Mouse (Mus musculus): ENCODE measurements at regions not wholly inside any gene's neighbourhood (a gene's known extent, or its start where the extent isn't known, plus 50 kb on each side); places are given as distances from the start of the nearest gene placed in this dataset.
"Not testable (repeated sequence)": the region's sequence is repeated elsewhere in the genome, so short reads cannot be mapped to it uniquely, and the experiment has no call there.

GRCm38 (mm10) chr1:141066830-141067229 is 820.9 kb downstream of the Kcnt2 start:
- H3K4me3 ChIP-seq; H3K4me1 ChIP-seq (ENCODE audit: control insufficient read depth, insufficient read depth, low read length); H3K9ac ChIP-seq (ENCODE audit: low read depth, low read length); intact Hi-C loops (cut with DNase I); H3K79me2 ChIP-seq (replicated peaks; ENCODE audit: control insufficient read depth, insufficient read depth, low read length); H3K27ac ChIP-seq; DNase-seq; H3K27me3 ChIP-seq (ENCODE audit: control insufficient read depth, insufficient read depth, low read length); H3K36me3 ChIP-seq (ENCODE audit: control insufficient read depth, insufficient read depth, low read length): not testable (repeated sequence)
- 57% methylated on average over 8 of the region's 8 CpGs for WGBS

GRCm38 (mm10) chr1:141097575-141097974 is 851.6 kb downstream of the Kcnt2 start:
- H3K79me2 ChIP-seq (replicated peaks; ENCODE audit: control insufficient read depth, insufficient read depth, low read length): no peaks in the 10 kb centered on the region
- H3K27ac ChIP-seq: no peak overlapping the region
- no peaks in the 10 kb centered on the region for H3K4me1 ChIP-seq (ENCODE audit: control insufficient read depth, insufficient read depth, low read length)
- H3K27me3 ChIP-seq (ENCODE audit: control insufficient read depth, insufficient read depth, low read length): no peaks in the 10 kb centered on the region
- H3K9ac ChIP-seq (ENCODE audit: low read depth, low read length): no peak overlapping the region
- H3K4me3 ChIP-seq: no peak overlapping the region
- TF ChIP-seq EP300 (IDR thresholded peaks at IDR 0.05; ENCODE audit: insufficient read depth, low read depth, low read length): no peak
- TF ChIP-seq POLR2A (IDR thresholded peaks at IDR 0.05; ENCODE audit: insufficient read depth, low read depth, low read length): no peak
- TF ChIP-seq CTCF (IDR thresholded peaks at IDR 0.05): no peak
- intact Hi-C loops (cut with DNase I): no loop called here
- WGBS: 63% methylated on average over 1 of the region's 1 CpGs
- H3K36me3 ChIP-seq (ENCODE audit: control insufficient read depth, insufficient read depth, low read length): no peaks in the 10 kb centered on the region
- no peak for DNase-seq

DNA sequence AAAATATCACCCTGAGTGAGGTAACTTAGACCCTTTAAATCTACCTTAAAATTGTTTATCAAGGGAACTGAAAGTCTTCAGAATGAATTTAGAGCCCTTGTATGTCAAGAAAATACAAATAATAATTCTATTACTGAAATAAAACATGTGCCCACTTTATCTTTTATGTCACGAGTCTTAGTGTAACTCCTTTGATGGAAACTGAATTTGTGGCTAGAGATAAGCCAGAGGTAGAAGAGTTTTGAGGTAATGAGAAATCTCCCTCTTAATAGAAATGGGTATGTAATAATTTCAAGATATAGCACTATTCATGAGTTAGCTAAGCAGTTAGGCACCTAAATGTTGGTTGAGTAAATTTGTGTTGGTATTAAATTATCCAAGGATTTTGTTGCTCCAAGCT is 856.6 kb downstream of the Kcnt2 start:
- no peaks in the 10 kb centered on the region for H3K79me2 ChIP-seq (replicated peaks; ENCODE audit: control insufficient read depth, insufficient read depth, low read length)
- TF ChIP-seq EP300 (IDR thresholded peaks at IDR 0.05; ENCODE audit: insufficient read depth, low read depth, low read length): no peak
- TF ChIP-seq CTCF (IDR thresholded peaks at IDR 0.05): no peak
- no peak for TF ChIP-seq POLR2A (IDR thresholded peaks at IDR 0.05; ENCODE audit: insufficient read depth, low read depth, low read length)
- intact Hi-C loops (cut with DNase I): no loop called here
- WGBS: 55% methylated on average over 1 of the region's 1 CpGs
- H3K27ac ChIP-seq: no peak overlapping the region
- no peaks in the 10 kb centered on the region for H3K36me3 ChIP-seq (ENCODE audit: control insufficient read depth, insufficient read depth, low read length)
- no peak overlapping the region for H3K9ac ChIP-seq (ENCODE audit: low read depth, low read length)
- no peak overlapping the region for H3K4me3 ChIP-seq
- H3K4me1 ChIP-seq (ENCODE audit: control insufficient read depth, insufficient read depth, low read length): no peaks in the 10 kb centered on the region
- no peaks in the 10 kb centered on the region for H3K27me3 ChIP-seq (ENCODE audit: control insufficient read depth, insufficient read depth, low read length)
- DNase-seq: no peak

DNA sequence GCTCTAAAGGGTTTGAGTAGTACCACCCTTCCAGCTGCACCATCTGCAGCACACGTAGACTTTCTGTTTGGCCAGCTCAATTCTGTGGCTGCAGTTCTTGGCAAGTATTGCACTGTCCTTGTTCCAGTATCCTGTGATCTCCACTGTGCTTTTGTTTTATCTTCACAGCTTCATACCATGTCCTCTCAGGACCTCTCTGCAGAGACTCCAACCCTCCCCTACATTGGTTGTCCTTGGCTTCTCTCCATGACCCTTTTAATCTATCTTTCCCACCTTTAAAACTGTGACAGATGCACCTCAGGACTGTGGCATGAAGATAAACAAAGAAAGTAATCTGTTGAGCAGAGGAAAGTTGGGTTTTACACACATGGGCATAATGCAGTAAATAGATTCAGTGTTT is 858.1 kb downstream of the Kcnt2 start:
- peak in 1 of 2 experiments; percentile 11 for DNase-seq
- H3K27ac ChIP-seq: no peak overlapping the region; the same call in none of the 2 replicates
- no peaks in the 10 kb centered on the region for H3K36me3 ChIP-seq (ENCODE audit: control insufficient read depth, insufficient read depth, low read length)
- TF ChIP-seq EP300 (IDR thresholded peaks at IDR 0.05; ENCODE audit: insufficient read depth, low read depth, low read length): 0 out of 2 replicates have a peak, but pooled peaks have one; percentile 34
- no peak for TF ChIP-seq POLR2A (IDR thresholded peaks at IDR 0.05; ENCODE audit: insufficient read depth, low read depth, low read length)
- TF ChIP-seq CTCF (IDR thresholded peaks at IDR 0.05): no peak
- intact Hi-C loops (cut with DNase I): no loop called here
- no peaks in the 10 kb centered on the region for H3K79me2 ChIP-seq (replicated peaks; ENCODE audit: control insufficient read depth, insufficient read depth, low read length)
- no peaks in the 10 kb centered on the region for H3K27me3 ChIP-seq (ENCODE audit: control insufficient read depth, insufficient read depth, low read length)
- WGBS: 15% methylated on average over 1 of the region's 1 CpGs
- no peak overlapping the region for H3K4me3 ChIP-seq
- no peaks in the 10 kb centered on the region for H3K4me1 ChIP-seq (ENCODE audit: control insufficient read depth, insufficient read depth, low read length)
- H3K9ac ChIP-seq (ENCODE audit: low read depth, low read length): no peak overlapping the region

- WGBS: 55% methylated on average over 2 of the region's 2 CpGs
- Histone ChIP-seq H3K27ac (no peak overlapping the region; the same call in 1 of the 2 replicates), H3K27me3 (ENCODE audit: control insufficient read depth, insufficient read depth, low read length) (no peaks in the 10 kb centered on the region), H3K4me3 (no peak overlapping the region), H3K9ac (ENCODE audit: low read depth, low read length) (no peak overlapping the region), H3K79me2 (replicated peaks; ENCODE audit: control insufficient read depth, insufficient read depth, low read length) (no peaks in the 10 kb centered on the region), H3K36me3 (ENCODE audit: control insufficient read depth, insufficient read depth, low read length) (no peaks in the 10 kb centered on the region), H3K4me1 (ENCODE audit: control insufficient read depth, insufficient read depth, low read length) (no peaks in the 10 kb centered on the region)
- no peak for TF ChIP-seq EP300 (IDR thresholded peaks at IDR 0.05; ENCODE audit: insufficient read depth, low read depth, low read length)
- TF ChIP-seq CTCF (IDR thresholded peaks at IDR 0.05): no peak
- no peak for TF ChIP-seq POLR2A (IDR thresholded peaks at IDR 0.05; ENCODE audit: insufficient read depth, low read depth, low read length)
- no peak for DNase-seq
- intact Hi-C loops (cut with DNase I): no loop called here
These were observed 858.7 kb downstream of the Kcnt2 start for GRCm38 (mm10) chr1:141104633-141105032.

DNA sequence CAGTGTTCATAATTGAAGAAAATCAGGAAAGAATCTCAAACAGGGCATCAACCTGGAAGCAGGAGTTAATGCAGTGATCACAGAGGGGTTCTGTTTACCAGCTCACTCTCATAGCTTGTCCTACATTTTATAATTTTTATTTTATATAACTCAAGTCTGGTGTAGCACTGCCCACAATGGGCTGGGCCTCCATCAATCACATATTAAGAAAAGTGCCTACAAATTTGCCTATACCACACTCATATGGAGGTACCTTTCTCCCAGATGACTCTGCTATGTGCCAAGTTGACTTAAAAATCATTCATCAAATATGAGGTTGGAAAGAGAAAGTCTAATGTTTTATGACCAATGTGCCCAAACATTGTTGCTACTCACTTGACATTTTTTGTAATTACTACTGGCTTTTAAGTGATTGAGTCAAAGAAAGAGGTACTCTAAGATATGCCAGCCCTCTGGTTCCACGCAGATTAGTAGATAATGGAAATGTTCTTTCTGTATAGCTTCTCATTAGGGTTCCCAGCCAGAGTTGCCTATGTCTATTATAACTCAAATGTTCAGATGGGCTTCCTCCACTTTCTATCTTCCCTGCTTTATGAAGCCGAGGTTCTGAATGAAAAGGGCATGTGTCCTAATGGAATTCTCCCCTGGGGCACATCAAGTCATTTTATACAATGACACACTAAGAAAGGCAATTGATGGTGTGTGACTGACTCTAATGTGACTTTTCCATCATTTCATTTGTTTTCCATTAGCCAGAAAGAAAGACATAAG is 891.0 kb downstream of the Kcnt2 start:
- Histone ChIP-seq H3K36me3 (ENCODE audit: control insufficient read depth, insufficient read depth, low read length) (no peaks in the 10 kb centered on the region), H3K4me1 (ENCODE audit: control insufficient read depth, insufficient read depth, low read length) (no peaks in the 10 kb centered on the region), H3K4me3 (no peak overlapping the region), H3K27ac (no peak overlapping the region), H3K79me2 (replicated peaks; ENCODE audit: control insufficient read depth, insufficient read depth, low read length) (no peaks in the 10 kb centered on the region), H3K27me3 (ENCODE audit: control insufficient read depth, insufficient read depth, low read length) (no peaks in the 10 kb centered on the region), H3K9ac (ENCODE audit: low read depth, low read length) (no peak overlapping the region)
- intact Hi-C loops (cut with DNase I): no loop called here
- no peak for DNase-seq
- WGBS: 52% methylated on average over 2 of the region's 2 CpGs
- TF ChIP-seq POLR2A (IDR thresholded peaks at IDR 0.05; ENCODE audit: insufficient read depth, low read depth, low read length) (no peak), CTCF (IDR thresholded peaks at IDR 0.05) (no peak), EP300 (IDR thresholded peaks at IDR 0.05; ENCODE audit: insufficient read depth, low read depth, low read length) (no peak)

DNA sequence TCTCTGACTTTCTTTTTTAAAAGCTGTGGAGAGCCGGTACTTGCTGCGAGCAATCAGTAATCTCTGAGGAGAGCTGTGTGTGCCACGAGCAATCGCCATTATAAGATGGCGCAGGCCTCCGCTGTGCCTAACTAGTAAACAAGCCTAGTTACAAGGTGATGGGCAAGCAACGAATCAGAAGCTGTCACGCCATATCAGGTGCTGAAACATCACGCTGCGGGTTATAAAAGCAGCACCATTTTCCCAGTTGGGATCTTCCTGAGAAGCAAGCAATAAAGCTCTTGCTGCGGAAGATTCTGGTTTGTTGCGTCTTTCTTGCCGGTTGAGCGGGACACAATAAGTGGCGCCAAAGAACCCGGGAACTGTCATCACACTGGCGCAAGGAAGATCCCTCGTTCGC is 894.2 kb downstream of the Kcnt2 start:
- H3K4me3 ChIP-seq; H3K79me2 ChIP-seq (replicated peaks; ENCODE audit: control insufficient read depth, insufficient read depth, low read length); H3K36me3 ChIP-seq (ENCODE audit: control insufficient read depth, insufficient read depth, low read length); intact Hi-C loops (cut with DNase I); H3K4me1 ChIP-seq (ENCODE audit: control insufficient read depth, insufficient read depth, low read length); DNase-seq; H3K9ac ChIP-seq (ENCODE audit: low read depth, low read length); H3K27me3 ChIP-seq (ENCODE audit: control insufficient read depth, insufficient read depth, low read length); H3K27ac ChIP-seq: not testable (repeated sequence)
- WGBS: 92% methylated on average over 19 of the region's 19 CpGs

Data from heart, adult 2 months (tissue).